Mouse (Mus musculus): Measurements from ENCODE around the gene Rbfox1. TPM values are rescaled to one million over a fixed set of nuclear protein-coding genes. Genes with fewer than 3 reads are reported as not detected.
A peak's percentile ranks its signal among the peaks of the same experiment; 100 is the strongest.

Rbfox1 gene
- polyA plus RNA-seq (2015; fragmentation: Nextera tagmentation; extraction: Ambion mirVana) = 96.6 and 103 TPM in 2 replicates

- peak; percentile 71 for ATAC-seq
- Histone ChIP-seq H3K4me3 (replicated peaks) (peak within 1 kb of the TSS; percentile 62), H3K27me3 (peaks cover 36% of the 10 kb centered on the region), H3K4me1 (replicated peaks) (peaks cover 17% of the 10 kb centered on the region), H3K27ac (no peak within 1 kb of the TSS), H3K4me2 (replicated peaks) (peak within 1 kb of the TSS; percentile 87), H3K9ac (replicated peaks) (peak within 1 kb of the TSS; percentile 74), H3K9me3 (no peaks in the 10 kb centered on the region), H3K36me3 (no peaks in the 10 kb centered on the region)
- under 1% methylated on average over 69 of the region's 69 CpGs for WGBS
These were observed at the start of gene Rbfox1 for GRCm38 (mm10) chr16:5884746-5885689. Gene Rbfox1 (plus strand): TSS chr16:5885355.

GRCm38 (mm10) chr16:5836744-5837143 is 48.4 kb upstream of the Rbfox1 start:
- Histone ChIP-seq H3K36me3 (no peaks in the 10 kb centered on the region), H3K4me3 (replicated peaks) (no peak overlapping the region), H3K27me3 (no peaks in the 10 kb centered on the region), H3K27ac (no peak overlapping the region), H3K4me2 (replicated peaks) (no peak overlapping the region), H3K9ac (replicated peaks) (no peak overlapping the region), H3K9me3 (no peaks in the 10 kb centered on the region), H3K4me1 (replicated peaks) (no peaks in the 10 kb centered on the region)
- no peak for ATAC-seq
- 94% methylated on average over 2 of the region's 2 CpGs for WGBS

- H3K27ac ChIP-seq = no peak overlapping the region
- H3K4me2 ChIP-seq (replicated peaks) = no peak overlapping the region
- H3K36me3 ChIP-seq = no peaks in the 10 kb centered on the region
- H3K4me1 ChIP-seq (replicated peaks) = no peaks in the 10 kb centered on the region
- 86% methylated on average over 5 of the region's 5 CpGs for WGBS
- H3K4me3 ChIP-seq (replicated peaks) = no peak overlapping the region
- ATAC-seq = no peak
- no peaks in the 10 kb centered on the region for H3K9me3 ChIP-seq
- no peaks in the 10 kb centered on the region for H3K27me3 ChIP-seq
- no peak overlapping the region for H3K9ac ChIP-seq (replicated peaks)
These were observed 44.0 kb upstream of the Rbfox1 start for GRCm38 (mm10) chr16:5841167-5841566.

GRCm38 (mm10) chr16:5845645-5846044 is 39.5 kb upstream of the Rbfox1 start:
- H3K9ac ChIP-seq (replicated peaks) = no peak overlapping the region
- H3K4me3 ChIP-seq (replicated peaks) = no peak overlapping the region
- no peak overlapping the region for H3K4me2 ChIP-seq (replicated peaks)
- ATAC-seq = no peak
- 79% methylated on average over 11 of the region's 11 CpGs for WGBS
- H3K27ac ChIP-seq = no peak overlapping the region
- no peaks in the 10 kb centered on the region for H3K9me3 ChIP-seq
- H3K36me3 ChIP-seq = no peaks in the 10 kb centered on the region
- H3K27me3 ChIP-seq = no peaks in the 10 kb centered on the region
- no peaks in the 10 kb centered on the region for H3K4me1 ChIP-seq (replicated peaks)

- H3K36me3 ChIP-seq = no peaks in the 10 kb centered on the region
- H3K27ac ChIP-seq = no peak overlapping the region
- no peaks in the 10 kb centered on the region for H3K27me3 ChIP-seq
- no peak overlapping the region for H3K4me2 ChIP-seq (replicated peaks)
- no peak overlapping the region for H3K4me3 ChIP-seq (replicated peaks)
- no peaks in the 10 kb centered on the region for H3K9me3 ChIP-seq
- peak; percentile 50; the same call in 1 of the 2 replicates for ATAC-seq
- H3K4me1 ChIP-seq (replicated peaks) = no peaks in the 10 kb centered on the region; the same call in 1 of the 2 replicates
- 15% methylated on average over 2 of the region's 2 CpGs for WGBS
- H3K9ac ChIP-seq (replicated peaks) = no peak overlapping the region
These were observed 32.1 kb upstream of the Rbfox1 start for GRCm38 (mm10) chr16:5853055-5853454.

- H3K4me1 ChIP-seq (replicated peaks) = no peaks in the 10 kb centered on the region
- H3K9ac ChIP-seq (replicated peaks) = no peak overlapping the region
- 94% methylated on average over 4 of the region's 4 CpGs for WGBS
- H3K36me3 ChIP-seq = no peaks in the 10 kb centered on the region
- no peak overlapping the region for H3K27ac ChIP-seq
- no peak overlapping the region for H3K4me2 ChIP-seq (replicated peaks)
- no peaks in the 10 kb centered on the region; the same call in 1 of the 2 replicates for H3K9me3 ChIP-seq
- no peak overlapping the region for H3K4me3 ChIP-seq (replicated peaks)
- H3K27me3 ChIP-seq = no peaks in the 10 kb centered on the region
- no peak for ATAC-seq
These were observed 20.8 kb upstream of the Rbfox1 start for GRCm38 (mm10) chr16:5864350-5864749.

- Histone ChIP-seq H3K9me3 (no peaks in the 10 kb centered on the region; the same call in 1 of the 2 replicates), H3K36me3 (no peaks in the 10 kb centered on the region), H3K4me3 (replicated peaks) (no peak overlapping the region), H3K27me3 (no peaks in the 10 kb centered on the region), H3K4me2 (replicated peaks) (no peak overlapping the region), H3K27ac (no peak overlapping the region), H3K4me1 (replicated peaks) (no peaks in the 10 kb centered on the region), H3K9ac (replicated peaks) (no peak overlapping the region)
- 59% methylated on average over 1 of the region's 1 CpGs for WGBS
- no peak for ATAC-seq
These were observed 18.2 kb upstream of the Rbfox1 start for GRCm38 (mm10) chr16:5866966-5867365.

- Histone ChIP-seq H3K4me3 (replicated peaks) (no peak overlapping the region), H3K27ac (no peak overlapping the region), H3K4me1 (replicated peaks) (no peaks in the 10 kb centered on the region), H3K4me2 (replicated peaks) (no peak overlapping the region), H3K27me3 (no peaks in the 10 kb centered on the region), H3K36me3 (no peaks in the 10 kb centered on the region), H3K9ac (replicated peaks) (no peak overlapping the region), H3K9me3 (no peaks in the 10 kb centered on the region)
- ATAC-seq = no peak
- 77% methylated on average over 3 of the region's 3 CpGs for WGBS
These were observed 14.8 kb upstream of the Rbfox1 start for GRCm38 (mm10) chr16:5870391-5870790.

GRCm38 (mm10) chr16:5881820-5882219 is 3.3 kb upstream of the Rbfox1 start:
- no peak for ATAC-seq
- Histone ChIP-seq H3K36me3 (no peaks in the 10 kb centered on the region), H3K27me3 (peaks cover 28% of the 10 kb centered on the region), H3K4me1 (replicated peaks) (peaks cover 17% of the 10 kb centered on the region), H3K27ac (no peak overlapping the region), H3K9me3 (no peaks in the 10 kb centered on the region), H3K4me2 (replicated peaks) (no peak overlapping the region), H3K9ac (replicated peaks) (no peak overlapping the region), H3K4me3 (replicated peaks) (no peak overlapping the region)
- WGBS = 0% methylated on average over 4 of the region's 4 CpGs

GRCm38 (mm10) chr16:5885690-5886050 is 515 bp downstream of the Rbfox1 start:
- no peak overlapping the region for H3K27ac ChIP-seq
- 6% methylated on average over 15 of the region's 15 CpGs for WGBS
- peak overlapping the region; percentile 74 for H3K9ac ChIP-seq (replicated peaks)
- peaks cover 17% of the 10 kb centered on the region for H3K4me1 ChIP-seq (replicated peaks)
- no peak; the same call in 1 of the 2 replicates for ATAC-seq
- H3K9me3 ChIP-seq = no peaks in the 10 kb centered on the region
- H3K4me2 ChIP-seq (replicated peaks) = peak overlapping the region; percentile 87
- peaks cover 36% of the 10 kb centered on the region for H3K27me3 ChIP-seq
- H3K4me3 ChIP-seq (replicated peaks) = peak overlapping the region; percentile 62
- no peaks in the 10 kb centered on the region for H3K36me3 ChIP-seq

GRCm38 (mm10) chr16:5895564-5895963 is 10.4 kb downstream of the Rbfox1 start:
- no peak overlapping the region for H3K4me2 ChIP-seq (replicated peaks)
- H3K27ac ChIP-seq = no peak overlapping the region
- H3K27me3 ChIP-seq = 0 out of 2 replicates have a peak, but pooled peaks cover 4% of the 10 kb centered on the region
- no peak overlapping the region for H3K9ac ChIP-seq (replicated peaks)
- H3K4me3 ChIP-seq (replicated peaks) = no peak overlapping the region
- H3K36me3 ChIP-seq = no peaks in the 10 kb centered on the region
- no peak for ATAC-seq
- WGBS = 78% methylated on average over 7 of the region's 7 CpGs
- no peaks in the 10 kb centered on the region for H3K4me1 ChIP-seq (replicated peaks)
- H3K9me3 ChIP-seq = no peaks in the 10 kb centered on the region

GRCm38 (mm10) chr16:5898330-5898729 is 13.2 kb downstream of the Rbfox1 start:
- no peaks in the 10 kb centered on the region for H3K27me3 ChIP-seq
- H3K4me3 ChIP-seq (replicated peaks) = no peak overlapping the region
- no peaks in the 10 kb centered on the region for H3K36me3 ChIP-seq
- 27% methylated on average over 2 of the region's 2 CpGs for WGBS
- no peak overlapping the region for H3K4me2 ChIP-seq (replicated peaks)
- no peaks in the 10 kb centered on the region for H3K4me1 ChIP-seq (replicated peaks)
- H3K9ac ChIP-seq (replicated peaks) = no peak overlapping the region
- no peaks in the 10 kb centered on the region for H3K9me3 ChIP-seq
- H3K27ac ChIP-seq = no peak overlapping the region
- no peak for ATAC-seq

Measured in midbrain, embryonic 13.5 days (tissue).